Mouse (Mus musculus): ENCODE data around the gene Foxd3. TPM values are rescaled to one million over a fixed set of nuclear protein-coding genes. Genes with fewer than 3 reads are reported as not detected.
"Not testable (repeated sequence)": the region's sequence is repeated elsewhere in the genome, so short reads cannot be mapped to it uniquely, and the experiment has no call there.

The Foxd3 gene
- polyA plus RNA-seq (2016; fragmentation: Nextera tagmentation; extraction: Ambion mirVana) = 0.10 TPM in 1 of 2 replicates, not detected in the other

DNA sequence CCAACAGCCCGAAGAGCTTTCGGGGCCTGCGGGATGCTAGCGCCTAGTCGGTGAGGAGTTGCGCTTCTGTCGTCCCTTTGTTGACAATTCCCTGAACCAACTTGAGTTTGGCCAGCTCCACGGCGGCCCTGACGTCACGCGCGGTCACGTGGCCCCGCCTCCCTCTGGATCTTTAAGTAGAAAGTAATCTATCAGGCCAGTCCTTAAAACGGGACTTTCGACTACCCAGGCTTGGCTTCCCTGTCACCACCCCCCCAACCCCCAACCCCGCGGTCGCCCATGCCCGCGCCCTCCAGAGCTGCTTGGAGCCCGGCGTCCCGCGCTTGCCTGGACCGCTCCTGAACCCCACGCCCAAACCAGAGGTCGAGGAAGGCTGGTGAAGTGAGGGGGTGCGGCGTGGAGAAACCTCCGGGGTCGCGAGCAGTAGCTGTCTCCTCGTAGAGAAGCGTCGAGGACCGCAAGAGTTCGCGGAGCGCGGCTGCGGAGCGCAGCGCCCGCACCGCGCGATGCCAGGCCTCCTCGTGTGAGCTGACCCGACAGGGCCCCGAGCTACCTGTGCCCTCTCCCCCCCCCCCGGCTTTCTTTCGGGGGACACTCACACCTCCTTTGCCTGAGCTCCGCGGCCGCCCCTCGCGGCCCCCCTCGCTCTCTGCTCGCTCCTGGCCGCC, at the start of gene Foxd3:
TSS of gene Foxd3 (plus strand) at position 363 of the 668 bp plus-strand sequence.
- H3K4me1 ChIP-seq = peaks cover 18% of the 10 kb centered on the region
- H3K27me3 ChIP-seq (replicated peaks) = peaks cover 98% of the 10 kb centered on the region
- H3K4me2 ChIP-seq = peak within 1 kb of the TSS; percentile 52
- no peaks in the 10 kb centered on the region for H3K36me3 ChIP-seq
- no peaks in the 10 kb centered on the region for H3K9me3 ChIP-seq (replicated peaks)
- H3K4me3 ChIP-seq = peak within 1 kb of the TSS; percentile 33
- 2% methylated on average over 60 of the region's 62 CpGs for WGBS (ENCODE audit: insufficient replicate concordance)
- no peak within 1 kb of the TSS for H3K9ac ChIP-seq
- H3K27ac ChIP-seq = no peak within 1 kb of the TSS
- 0 out of 2 replicates have a peak, but pooled peaks have one; percentile 24 for ATAC-seq

DNA sequence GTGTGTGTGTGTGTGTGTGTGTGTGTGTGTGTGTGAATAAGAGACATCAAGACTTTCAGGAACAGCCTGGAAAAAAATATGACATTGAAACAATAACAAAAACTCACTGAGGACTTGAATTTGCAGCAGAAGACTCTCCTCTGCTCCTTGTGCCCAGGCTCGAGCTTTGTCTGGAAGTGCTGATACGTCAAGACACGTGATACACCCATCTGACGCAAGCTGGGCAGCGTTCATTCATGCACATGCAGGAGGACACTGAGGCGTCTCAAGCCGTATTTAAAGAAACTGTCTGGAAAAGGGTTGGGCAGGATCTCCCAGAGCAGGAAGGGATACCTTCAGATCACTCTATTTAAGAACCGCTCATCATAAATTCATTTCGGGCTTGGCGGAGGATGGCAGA, 43.9 kb upstream of the Foxd3 start:
- 86% methylated on average over 10 of the region's 10 CpGs for WGBS (ENCODE audit: insufficient replicate concordance)

DNA sequence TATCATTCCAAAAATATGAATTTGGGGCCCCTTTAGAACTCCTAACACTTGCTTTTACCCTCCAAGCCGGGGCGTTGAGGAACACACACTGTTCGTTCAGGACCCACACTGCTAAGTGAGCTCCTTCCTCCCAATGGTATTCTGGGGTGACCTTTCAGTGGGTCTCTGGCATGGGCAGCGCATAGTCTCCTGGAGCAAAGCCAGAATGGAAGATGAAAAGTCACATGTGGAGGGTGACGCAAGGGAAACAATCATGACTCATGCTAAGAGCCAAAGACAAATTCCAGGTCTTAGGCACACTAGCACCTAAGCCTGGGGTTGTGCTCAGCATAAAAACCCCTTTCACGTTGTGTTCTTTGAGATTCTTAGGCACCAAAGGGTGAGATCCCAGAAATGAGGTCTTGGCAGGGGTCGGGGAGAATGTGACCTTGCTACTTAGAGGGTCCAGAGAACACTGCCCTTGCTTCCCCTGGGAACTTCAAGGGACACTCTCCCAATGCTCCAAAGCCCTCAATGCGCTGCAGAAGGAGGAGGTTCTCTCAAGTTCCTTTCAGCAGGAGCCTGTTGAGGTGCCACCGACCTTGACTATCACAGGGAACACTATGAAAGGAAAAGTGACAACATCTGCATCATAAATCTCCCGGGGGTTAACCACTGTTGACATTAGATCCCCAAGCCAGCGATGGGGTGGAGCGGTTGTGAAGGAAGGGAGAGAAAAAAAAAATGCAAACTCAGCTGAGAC, 43.3 kb upstream of the Foxd3 start:
- no peak for ATAC-seq
- no peak overlapping the region for H3K4me3 ChIP-seq
- H3K4me2 ChIP-seq = no peak overlapping the region
- H3K4me1 ChIP-seq = no peaks in the 10 kb centered on the region
- no peaks in the 10 kb centered on the region for H3K27me3 ChIP-seq (replicated peaks)
- H3K9me3 ChIP-seq (replicated peaks) = no peaks in the 10 kb centered on the region
- 58% methylated on average over 12 of the region's 12 CpGs for WGBS (ENCODE audit: insufficient replicate concordance)
- no peak overlapping the region for H3K27ac ChIP-seq
- H3K9ac ChIP-seq = no peak overlapping the region
- H3K36me3 ChIP-seq = no peaks in the 10 kb centered on the region

More for the DNA sequence above, 43.9 kb upstream of the Foxd3 start:
- no peak overlapping the region for H3K4me2 ChIP-seq
- H3K27me3 ChIP-seq (replicated peaks) = no peaks in the 10 kb centered on the region
- no peaks in the 10 kb centered on the region for H3K4me1 ChIP-seq
- no peaks in the 10 kb centered on the region for H3K9me3 ChIP-seq (replicated peaks)
- H3K4me3 ChIP-seq = no peak overlapping the region
- ATAC-seq = no peak
- no peak overlapping the region for H3K9ac ChIP-seq
- no peaks in the 10 kb centered on the region for H3K36me3 ChIP-seq
- no peak overlapping the region for H3K27ac ChIP-seq

DNA sequence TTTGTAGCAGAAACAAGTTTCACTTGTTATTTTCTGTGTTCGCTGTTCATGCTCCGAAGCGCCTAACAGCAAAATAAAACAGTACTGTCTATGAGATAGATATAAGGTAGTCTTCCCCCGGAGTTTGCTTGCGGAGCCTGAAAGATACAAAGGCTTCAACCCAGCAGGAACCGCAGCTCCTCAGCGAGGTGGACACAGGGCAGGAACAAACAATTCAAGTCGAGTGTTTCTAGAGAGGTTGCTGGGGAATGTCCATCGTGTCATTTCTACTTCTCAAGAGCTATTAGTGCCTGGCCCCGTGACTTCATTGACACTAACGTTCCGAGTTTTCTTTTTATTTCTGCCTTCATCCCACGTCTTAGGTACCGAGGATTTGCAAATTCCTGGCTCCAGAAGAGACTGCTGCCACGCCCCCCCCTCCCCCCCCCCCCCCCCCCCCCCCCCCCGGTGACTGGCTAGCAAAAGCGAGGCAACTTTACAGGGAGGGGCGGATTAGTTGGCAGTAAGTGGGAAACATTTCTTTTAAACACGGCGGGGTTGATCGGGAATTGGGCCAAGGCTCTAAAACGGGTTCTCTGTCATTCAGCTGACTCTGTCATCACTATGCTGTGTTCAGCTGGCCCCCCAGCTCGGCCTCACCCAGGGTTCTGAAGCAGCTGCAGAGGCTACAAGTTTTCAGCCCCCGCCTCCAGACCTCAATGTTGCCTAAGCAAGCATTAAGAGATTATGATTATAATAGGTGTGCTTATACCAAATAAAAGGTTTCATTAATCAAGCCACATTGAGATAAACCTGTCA, 29.9 kb upstream of the Foxd3 start:
- no peaks in the 10 kb centered on the region for H3K36me3 ChIP-seq
- H3K9me3 ChIP-seq (replicated peaks) = no peaks in the 10 kb centered on the region
- H3K27me3 ChIP-seq (replicated peaks) = peaks cover 9% of the 10 kb centered on the region; the same call in 1 of the 2 replicates
- H3K4me2 ChIP-seq = no peak overlapping the region
- no peak overlapping the region for H3K27ac ChIP-seq
- no peak overlapping the region for H3K4me3 ChIP-seq
- no peaks in the 10 kb centered on the region for H3K4me1 ChIP-seq
- H3K9ac ChIP-seq = no peak overlapping the region
- ATAC-seq = no peak
- 18% methylated on average over 20 of the region's 24 CpGs for WGBS (ENCODE audit: insufficient replicate concordance)

DNA sequence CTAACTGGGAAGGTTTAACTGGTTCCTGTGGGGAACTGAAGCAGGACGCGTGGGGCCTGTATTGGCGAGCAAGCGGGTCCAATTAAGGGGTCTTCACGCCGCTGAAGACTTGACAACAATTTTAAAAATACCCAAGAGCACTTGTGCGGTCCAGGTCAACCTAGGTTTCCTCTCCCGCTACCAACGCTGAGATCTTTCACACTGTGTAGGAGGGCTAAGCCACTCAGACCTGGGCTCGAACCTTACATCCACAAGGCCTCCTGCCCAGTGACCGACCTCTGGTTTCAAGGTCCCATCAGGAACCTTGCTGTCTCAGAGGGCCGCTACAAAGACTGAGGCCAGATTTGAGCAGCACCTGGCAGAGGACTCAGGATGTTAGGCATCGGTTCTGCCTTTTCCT, 29.0 kb upstream of the Foxd3 start:
- Histone ChIP-seq H3K9me3 (replicated peaks) (no peaks in the 10 kb centered on the region), H3K9ac (no peak overlapping the region), H3K27ac (no peak overlapping the region), H3K27me3 (replicated peaks) (peaks cover 9% of the 10 kb centered on the region; the same call in 1 of the 2 replicates), H3K4me3 (no peak overlapping the region), H3K4me2 (no peak overlapping the region), H3K4me1 (no peaks in the 10 kb centered on the region), H3K36me3 (no peaks in the 10 kb centered on the region)
- ATAC-seq = no peak
- 62% methylated on average over 13 of the region's 13 CpGs for WGBS (ENCODE audit: insufficient replicate concordance)

DNA sequence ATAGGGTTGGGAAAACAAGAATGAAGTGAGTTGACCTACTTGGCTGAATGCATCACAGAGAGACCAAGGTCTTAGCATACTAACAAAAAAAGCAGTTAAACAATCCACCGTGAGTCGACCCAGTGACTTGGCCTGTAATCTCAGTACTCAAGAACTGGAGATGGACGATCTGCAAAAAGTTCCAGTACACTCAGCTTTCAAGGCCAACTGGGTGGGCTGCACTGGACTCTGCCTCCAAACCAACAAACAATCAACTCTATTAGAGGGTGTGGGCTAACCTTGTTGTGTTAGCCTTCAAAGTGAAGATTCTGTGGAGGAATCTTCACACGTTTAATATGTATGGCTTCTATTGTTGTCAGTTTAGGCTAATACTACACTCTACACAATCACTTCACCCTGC, 20.1 kb upstream of the Foxd3 start:
- H3K4me2 ChIP-seq = no peak overlapping the region
- H3K27ac ChIP-seq = no peak overlapping the region
- H3K36me3 ChIP-seq = no peaks in the 10 kb centered on the region
- H3K4me3 ChIP-seq = no peak overlapping the region
- ATAC-seq = no peak
- H3K9me3 ChIP-seq (replicated peaks) = no peaks in the 10 kb centered on the region
- H3K27me3 ChIP-seq (replicated peaks) = no peaks in the 10 kb centered on the region; the same call in 1 of the 2 replicates
- no peaks in the 10 kb centered on the region for H3K4me1 ChIP-seq
- 65% methylated on average over 4 of the region's 4 CpGs for WGBS (ENCODE audit: insufficient replicate concordance)
- H3K9ac ChIP-seq = no peak overlapping the region

DNA sequence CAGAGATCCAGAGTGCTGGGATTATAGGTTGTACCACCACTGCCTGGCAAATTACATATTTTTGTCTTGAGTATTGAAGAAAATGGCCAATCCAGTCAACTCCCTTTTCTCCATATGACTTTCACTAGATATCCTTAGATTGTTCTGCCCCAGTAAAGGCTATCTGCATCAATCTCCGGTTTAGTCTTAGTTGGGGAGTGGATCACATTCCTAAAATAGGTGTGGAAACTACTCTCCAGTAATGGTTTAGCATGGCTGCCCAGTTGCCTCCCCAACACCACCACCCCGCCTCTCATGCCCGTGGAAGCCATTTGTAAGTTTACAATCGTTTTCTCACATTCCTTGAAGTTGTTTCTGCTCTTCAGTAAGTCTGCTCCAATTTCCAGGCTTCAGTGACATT, 19.4 kb upstream of the Foxd3 start:
- no peaks in the 10 kb centered on the region for H3K4me1 ChIP-seq
- H3K4me2 ChIP-seq = no peak overlapping the region
- no peaks in the 10 kb centered on the region; the same call in 1 of the 2 replicates for H3K27me3 ChIP-seq (replicated peaks)
- no peaks in the 10 kb centered on the region for H3K9me3 ChIP-seq (replicated peaks)
- H3K4me3 ChIP-seq = no peak overlapping the region
- H3K9ac ChIP-seq = no peak overlapping the region
- H3K36me3 ChIP-seq = no peaks in the 10 kb centered on the region
- H3K27ac ChIP-seq = no peak overlapping the region
- no peak for ATAC-seq
- WGBS (ENCODE audit: insufficient replicate concordance) = 64% methylated on average over 4 of the region's 4 CpGs

DNA sequence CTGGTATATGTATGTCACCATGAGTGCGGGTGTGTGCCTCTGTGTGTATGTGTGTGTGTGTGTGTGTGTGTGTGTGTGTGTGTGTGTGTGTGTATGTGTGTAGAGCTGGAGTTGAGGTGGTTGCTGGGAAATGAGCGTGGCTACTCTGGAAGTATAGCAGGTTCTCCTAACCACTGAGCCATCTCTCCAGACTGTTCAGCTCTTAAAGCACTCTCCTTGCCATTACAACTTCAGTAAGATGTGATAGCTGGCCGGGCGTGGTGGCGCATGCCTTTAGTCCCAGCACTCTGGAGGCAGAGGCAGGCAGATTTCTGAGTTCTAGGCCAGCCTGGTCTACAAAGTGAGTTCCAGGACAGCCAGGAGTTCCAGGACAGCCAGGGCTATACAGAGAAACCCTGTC, 15.5 kb upstream of the Foxd3 start:
- not testable (repeated sequence) for H3K27ac ChIP-seq; ATAC-seq; H3K4me3 ChIP-seq; H3K9me3 ChIP-seq (replicated peaks); H3K9ac ChIP-seq; H3K4me2 ChIP-seq; H3K36me3 ChIP-seq; H3K27me3 ChIP-seq (replicated peaks); H3K4me1 ChIP-seq
- 75% methylated on average over 5 of the region's 5 CpGs for WGBS (ENCODE audit: insufficient replicate concordance)

DNA sequence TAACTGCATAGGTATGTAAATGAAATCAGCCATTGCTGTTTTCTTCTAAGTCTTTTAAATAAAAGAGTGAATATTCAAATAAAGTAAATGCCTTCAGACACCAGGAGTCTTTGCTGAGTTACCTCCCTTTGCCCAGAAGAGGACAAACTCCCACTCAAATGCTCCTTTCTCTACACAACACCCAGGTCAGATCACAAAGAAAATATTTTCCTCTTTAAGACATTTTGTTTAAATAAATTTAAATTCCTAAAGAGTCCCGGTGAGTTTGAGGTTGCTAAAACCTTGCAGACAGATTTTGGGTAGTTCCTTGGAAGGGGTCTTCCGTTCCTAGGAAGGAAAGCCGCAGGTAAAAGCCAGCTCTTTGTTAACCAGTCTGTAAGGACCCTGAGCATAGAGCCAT, 14.2 kb upstream of the Foxd3 start:
- H3K27me3 ChIP-seq (replicated peaks) = peaks cover 15% of the 10 kb centered on the region
- 34% methylated on average over 3 of the region's 3 CpGs for WGBS (ENCODE audit: insufficient replicate concordance)
- no peaks in the 10 kb centered on the region for H3K36me3 ChIP-seq
- no peak for ATAC-seq
- H3K9ac ChIP-seq = no peak overlapping the region
- H3K27ac ChIP-seq = no peak overlapping the region
- no peaks in the 10 kb centered on the region for H3K9me3 ChIP-seq (replicated peaks)
- H3K4me3 ChIP-seq = no peak overlapping the region
- no peaks in the 10 kb centered on the region for H3K4me1 ChIP-seq
- H3K4me2 ChIP-seq = no peak overlapping the region

DNA sequence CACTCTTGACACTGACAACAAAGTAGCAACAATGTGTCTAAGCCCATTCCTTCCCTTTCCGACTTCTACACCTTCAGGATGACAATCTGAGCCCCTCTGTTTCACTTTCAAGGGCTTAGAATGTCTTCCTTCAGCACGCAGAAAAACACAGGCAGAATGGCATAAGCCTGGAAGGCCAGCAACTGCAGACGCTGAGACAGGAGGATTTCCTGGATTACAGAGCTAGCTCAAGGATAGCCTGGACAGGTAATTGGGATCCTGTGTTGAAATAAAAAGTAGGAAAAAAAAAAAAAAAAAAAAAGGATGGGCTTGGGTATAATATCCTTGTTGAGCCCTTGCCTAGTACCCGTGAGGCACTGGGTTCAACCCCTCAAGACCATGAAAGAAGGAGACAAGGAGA, 10.5 kb upstream of the Foxd3 start:
- no peaks in the 10 kb centered on the region for H3K9me3 ChIP-seq (replicated peaks)
- H3K4me1 ChIP-seq = no peaks in the 10 kb centered on the region
- no peak for ATAC-seq
- 64% methylated on average over 4 of the region's 4 CpGs for WGBS (ENCODE audit: insufficient replicate concordance)
- peaks cover 50% of the 10 kb centered on the region for H3K27me3 ChIP-seq (replicated peaks)
- H3K4me2 ChIP-seq = no peak overlapping the region
- H3K27ac ChIP-seq = no peak overlapping the region
- H3K9ac ChIP-seq = no peak overlapping the region
- H3K36me3 ChIP-seq = no peaks in the 10 kb centered on the region
- no peak overlapping the region for H3K4me3 ChIP-seq

DNA sequence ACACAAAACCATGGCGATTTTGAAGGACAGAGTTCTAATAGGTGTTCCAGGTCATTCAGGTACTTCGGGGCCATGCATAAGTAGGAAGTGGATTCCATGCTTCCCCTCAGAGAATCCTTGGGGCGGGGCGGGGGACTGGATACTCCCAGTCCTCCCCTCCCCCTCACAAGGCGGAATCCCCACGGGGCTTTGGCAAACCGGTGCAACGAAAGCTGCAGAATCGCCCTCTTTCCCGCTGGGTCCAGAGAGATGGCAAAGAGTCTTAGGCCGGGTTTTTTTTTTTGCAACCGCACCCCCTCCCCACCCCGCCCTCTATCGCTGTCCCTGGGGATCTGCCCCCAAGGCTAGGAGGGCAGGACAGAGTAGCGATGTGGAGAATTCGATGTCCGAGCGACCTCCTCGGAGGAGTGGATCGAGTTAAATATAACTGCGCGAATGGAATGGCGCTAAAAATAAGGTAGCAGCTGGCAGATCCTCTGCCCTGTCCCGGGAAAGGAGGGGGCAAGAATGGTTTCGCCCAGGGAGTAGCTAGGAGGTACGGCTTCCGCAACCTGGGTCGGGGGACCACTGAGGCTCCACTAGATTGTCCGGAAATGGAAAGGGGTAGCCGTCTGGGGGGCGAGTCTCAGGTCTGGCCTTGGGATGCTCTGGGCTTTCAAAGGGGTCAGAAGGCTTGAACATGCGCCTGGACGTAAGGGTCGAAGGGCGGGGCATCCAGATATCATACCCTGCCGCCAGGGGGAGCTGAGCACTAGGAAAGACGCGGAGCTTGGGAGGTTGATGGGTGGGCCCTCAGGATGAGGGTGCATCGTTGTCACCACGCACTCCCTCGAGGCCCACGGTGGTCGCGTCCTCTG, 5.8 kb upstream of the Foxd3 start:
- Histone ChIP-seq H3K4me1 (0 out of 2 replicates have a peak, but pooled peaks cover 2% of the 10 kb centered on the region), H3K9ac (no peak overlapping the region), H3K27me3 (replicated peaks) (peaks cover 97% of the 10 kb centered on the region), H3K36me3 (no peaks in the 10 kb centered on the region), H3K9me3 (replicated peaks) (no peaks in the 10 kb centered on the region), H3K4me2 (peak overlapping the region; percentile 31; the same call in 1 of the 2 replicates), H3K27ac (no peak overlapping the region), H3K4me3 (no peak overlapping the region)
- ATAC-seq = no peak
- 8% methylated on average over 44 of the region's 44 CpGs for WGBS (ENCODE audit: insufficient replicate concordance)

Data from liver, embryonic 12.5 days (tissue).